Mouse (Mus musculus) forebrain, embryonic 14.5 days (tissue): ENCODE results near the gene Tacc3. TPM values are rescaled to one million over a fixed set of nuclear protein-coding genes. Genes with fewer than 3 reads are reported as not detected.

Experiments
- ATAC-seq: fragments of 200-750 bp; cut with Nextera tagmentation; 2 replicates; pipeline ENCODE4 v1.8.0; 2017; ENCODE audit warnings: mild to moderate bottlenecking, moderate library complexity
- DNase-seq: peaks from one replicate; pipeline ENCODE4 v3.0.0-alpha.2; 2015; ENCODE audit warnings: low spot score
- H3K27ac ChIP-seq: fragments of 300-500 bp; sonication (generic); 2 replicates; pipeline ENCODE4 v1.5.1; 2014; ENCODE audit warnings: low read depth, mild to moderate bottlenecking, control low read depth, low read length, moderate library complexity
- H3K27me3 ChIP-seq: fragments of 300-500 bp; sonication (generic); replicated peaks from 2 replicates; pipeline ENCODE4 v1.6.1; 2014; ENCODE audit warnings: low read length, control low read depth, mixed read lengths; ENCODE audit not compliant: control insufficient read depth, insufficient read depth
- H3K36me3 ChIP-seq: fragments of 300-500 bp; sonication (generic); 2 replicates; pipeline ENCODE4 v1.6.1; 2014; ENCODE audit warnings: low read length, control low read depth; ENCODE audit not compliant: control insufficient read depth, insufficient read depth
- H3K4me1 ChIP-seq: fragments of 300-500 bp; sonication (generic); 2 replicates; pipeline ENCODE4 v1.6.1; 2014; ENCODE audit warnings: antibody characterized with exemption, low read length, control low read depth; ENCODE audit not compliant: control insufficient read depth, insufficient read depth
- H3K4me2 ChIP-seq: fragments of 300-500 bp; sonication (generic); 2 replicates; pipeline ENCODE4 v1.6.1; 2014; ENCODE audit warnings: mild to moderate bottlenecking, control low read depth, low read length
- H3K4me3 ChIP-seq: fragments of 300-500 bp; sonication (generic); 2 replicates; pipeline ENCODE4 v1.5.1; 2014; ENCODE audit warnings: low read depth, low read length, control low read depth
- H3K9ac ChIP-seq: fragments of 300-500 bp; sonication (generic); 2 replicates; pipeline ENCODE4 v1.6.1; 2014; ENCODE audit warnings: mild to moderate bottlenecking, low read length, control low read depth, moderate library complexity
- H3K9me3 ChIP-seq: fragments of 300-500 bp; sonication (generic); replicated peaks from 2 replicates; pipeline ENCODE4 v1.6.1; 2016; ENCODE audit warnings: low read length, control low read depth, mixed read lengths; ENCODE audit not compliant: control insufficient read depth
- WGBS: fragments of 180-500 bp; shearing (Covaris S2); extraction: QIAGEN DNeasy Blood & Tissue Kit; methylation state at CpG from one replicate; pipeline ENCODE4 v1.1.7; 2014; 5-methylcytosine and 5-hydroxymethylcytosine counted together
- polyA plus RNA-seq: library from polyadenylated mRNA; unstranded; fragments of >200 nt; fragmentation: Nextera tagmentation; extraction: Ambion mirVana; gene quantifications from 2 replicates; pipeline ENCODE4 v1.2.1, GENCODE M21; 2014

Tacc3 gene
- polyA plus RNA-seq, 1 experiment from 2014 or later: 98.2 TPM

DNA sequence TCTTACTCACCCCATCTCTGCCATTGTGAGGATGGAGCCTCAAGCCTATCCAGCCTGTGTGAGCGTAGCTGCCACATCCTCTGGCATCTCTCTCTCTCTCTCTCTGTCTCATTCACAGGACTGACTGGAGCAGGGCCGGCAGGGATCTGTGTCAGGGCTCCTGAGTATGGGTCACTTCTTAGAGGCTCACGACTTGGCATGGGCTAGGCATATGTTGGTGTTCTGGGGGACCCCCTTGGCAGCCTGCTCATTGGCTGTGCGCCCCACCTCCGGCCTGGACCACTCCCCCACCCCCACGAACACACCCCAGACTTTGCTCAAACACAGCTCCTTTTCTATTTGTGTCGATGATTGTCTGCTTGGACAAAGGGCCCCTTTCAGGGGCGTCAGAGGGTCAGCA is 46.1 kb downstream of the Tacc3 start:
- H3K4me2 ChIP-seq: no peak overlapping the region
- 15% methylated on average over 8 of the region's 8 CpGs for WGBS
- peak; percentile 65 for ATAC-seq

DNA sequence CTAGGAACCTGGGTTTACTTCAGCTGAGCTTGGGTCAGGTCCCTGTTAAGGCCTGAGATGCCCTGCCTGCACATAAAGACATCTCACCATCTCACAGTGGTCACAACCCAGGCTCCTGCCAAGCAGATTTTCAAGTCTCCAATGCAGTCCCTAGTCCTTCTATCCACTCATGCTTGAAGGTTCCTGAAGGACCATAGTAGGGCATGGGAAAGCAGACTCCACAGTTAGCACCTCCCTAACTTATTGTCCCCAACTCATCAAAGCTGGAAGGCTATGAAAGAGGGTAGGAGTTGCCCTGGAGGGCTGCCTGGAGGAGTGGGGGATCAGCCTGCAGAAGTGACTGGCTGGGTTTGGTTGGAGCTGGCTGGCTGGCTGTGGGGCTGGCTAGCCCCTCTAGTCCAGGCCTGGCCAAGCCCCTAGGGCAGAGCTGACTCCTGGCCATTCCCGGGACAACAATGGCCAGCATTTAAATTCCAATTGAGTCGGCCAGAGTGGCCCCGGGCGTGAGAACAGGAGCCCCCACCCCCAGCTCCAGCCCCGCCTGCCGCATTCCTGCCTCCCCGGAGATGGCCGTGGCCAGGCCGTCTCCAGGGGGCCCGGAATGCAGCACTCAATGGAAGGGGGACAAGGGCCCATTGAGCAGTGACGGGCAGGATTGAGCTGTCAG is 47.1 kb downstream of the Tacc3 start:
- no peaks in the 10 kb centered on the region for H3K27me3 ChIP-seq
- no peak overlapping the region for H3K4me3 ChIP-seq
- H3K4me1 ChIP-seq: peaks cover 37% of the 10 kb centered on the region
- peak overlapping the region; percentile 68 for H3K27ac ChIP-seq
- DNase-seq (peak; percentile 79), ATAC-seq (peak; percentile 83)
- H3K4me2 ChIP-seq: no peak overlapping the region
- no peak overlapping the region for H3K9ac ChIP-seq
- H3K9me3 ChIP-seq: no peaks in the 10 kb centered on the region
- no peaks in the 10 kb centered on the region for H3K36me3 ChIP-seq
- 2% methylated on average over 11 of the region's 11 CpGs for WGBS

More for the DNA sequence above, 46.1 kb downstream of the Tacc3 start:
- DNase-seq: peak; percentile 66
- Histone ChIP-seq H3K4me3 (no peak overlapping the region), H3K9ac (no peak overlapping the region), H3K27ac (peak overlapping the region; percentile 68), H3K4me1 (peaks cover 43% of the 10 kb centered on the region), H3K27me3 (no peaks in the 10 kb centered on the region), H3K9me3 (no peaks in the 10 kb centered on the region), H3K36me3 (no peaks in the 10 kb centered on the region)

DNA sequence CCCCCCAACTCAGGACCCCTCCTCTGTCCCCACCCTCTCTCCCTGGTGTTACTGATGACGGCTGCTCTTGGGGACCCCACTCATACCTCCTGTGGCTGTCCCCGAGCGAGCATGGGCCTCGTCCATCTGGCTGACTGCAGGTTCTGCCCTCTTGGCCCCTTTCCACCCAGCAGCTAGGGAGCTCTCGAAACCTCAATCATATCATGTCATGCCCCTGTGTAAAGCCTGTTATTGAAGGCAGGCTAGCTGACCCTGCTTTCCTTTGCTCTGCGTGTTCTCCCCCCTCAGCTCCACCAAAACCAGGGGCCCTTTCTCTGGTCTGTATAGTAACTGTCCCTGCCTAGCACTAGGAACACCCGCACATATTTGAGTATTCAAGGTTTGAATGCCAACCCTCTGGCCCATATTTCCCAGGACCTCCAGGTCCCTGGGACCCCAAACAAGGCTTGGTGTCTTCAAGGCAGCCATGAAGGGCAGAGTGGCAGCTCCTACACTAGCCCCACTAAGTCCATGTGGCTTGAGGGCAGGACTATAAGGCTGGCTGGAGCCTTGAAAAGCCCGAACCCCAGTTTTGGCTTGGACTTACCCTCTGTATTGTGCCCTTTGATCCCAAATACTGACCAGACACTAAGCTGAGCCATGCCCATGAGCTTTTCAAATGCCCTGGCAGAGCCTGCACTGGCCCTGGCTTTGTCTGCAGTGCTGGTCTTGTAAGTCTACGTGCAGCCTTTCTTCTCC is 47.9 kb downstream of the Tacc3 start:
- peak overlapping the region; percentile 68 for H3K27ac ChIP-seq
- H3K4me2 ChIP-seq: no peak overlapping the region
- H3K4me3 ChIP-seq: no peak overlapping the region
- ATAC-seq: peak; percentile 49
- no peaks in the 10 kb centered on the region for H3K27me3 ChIP-seq
- no peaks in the 10 kb centered on the region for H3K9me3 ChIP-seq
- H3K36me3 ChIP-seq: no peaks in the 10 kb centered on the region
- 16% methylated on average over 9 of the region's 9 CpGs for WGBS
- H3K9ac ChIP-seq: 0 out of 2 replicates have a peak overlapping the region, but pooled peaks have one; percentile 13
- DNase-seq: no peak
- peaks cover 31% of the 10 kb centered on the region for H3K4me1 ChIP-seq

DNA sequence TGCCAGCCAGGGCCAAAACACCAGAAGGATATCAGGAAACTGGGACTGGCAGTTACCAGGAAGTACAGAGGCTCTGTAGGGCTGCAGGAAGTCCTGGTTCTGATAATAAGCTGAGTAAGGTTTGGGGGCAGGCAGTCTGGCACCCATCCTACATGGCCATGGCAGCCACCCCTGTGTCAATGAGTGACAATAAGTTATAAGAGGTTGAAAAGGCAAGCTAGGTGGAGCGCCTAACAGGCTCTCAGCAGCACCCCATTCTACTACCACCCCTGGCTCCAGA is 48.4 kb downstream of the Tacc3 start:
- 83% methylated on average over 1 of the region's 1 CpGs for WGBS
- no peak overlapping the region for H3K4me2 ChIP-seq
- no peaks in the 10 kb centered on the region for H3K27me3 ChIP-seq
- peaks cover 31% of the 10 kb centered on the region for H3K4me1 ChIP-seq
- peak overlapping the region; percentile 68 for H3K27ac ChIP-seq
- no peaks in the 10 kb centered on the region for H3K9me3 ChIP-seq
- DNase-seq: no peak
- no peak overlapping the region for H3K9ac ChIP-seq
- H3K36me3 ChIP-seq: no peaks in the 10 kb centered on the region
- no peak overlapping the region for H3K4me3 ChIP-seq
- ATAC-seq: no peak

DNA sequence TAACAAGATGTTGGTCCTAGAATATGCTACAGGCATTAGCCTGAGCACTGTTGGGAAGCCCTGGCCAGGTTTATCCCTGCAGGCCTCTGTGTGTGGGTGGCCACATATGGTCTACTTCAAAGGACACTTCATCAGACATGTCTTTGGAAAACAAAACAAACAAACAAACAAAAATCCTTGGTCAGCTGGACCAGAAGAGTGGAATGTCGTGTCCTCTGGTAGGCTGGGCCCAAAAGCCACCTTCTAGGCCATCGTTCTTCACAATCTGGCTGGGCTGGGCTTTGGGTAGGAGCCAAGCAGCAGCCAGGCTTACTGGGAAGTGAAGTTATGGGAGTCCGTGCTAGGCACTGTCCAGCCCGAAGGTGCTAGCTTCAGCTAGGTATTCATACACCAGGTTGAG is 49.2 kb downstream of the Tacc3 start:
- no peaks in the 10 kb centered on the region for H3K27me3 ChIP-seq
- H3K36me3 ChIP-seq: no peaks in the 10 kb centered on the region
- H3K27ac ChIP-seq: no peak overlapping the region
- WGBS: 73% methylated on average over 4 of the region's 4 CpGs
- H3K9ac ChIP-seq: no peak overlapping the region
- no peak overlapping the region for H3K4me2 ChIP-seq
- DNase-seq (no peak), ATAC-seq (no peak)
- no peak overlapping the region for H3K4me3 ChIP-seq
- peaks cover 27% of the 10 kb centered on the region for H3K4me1 ChIP-seq
- H3K9me3 ChIP-seq: no peaks in the 10 kb centered on the region

DNA sequence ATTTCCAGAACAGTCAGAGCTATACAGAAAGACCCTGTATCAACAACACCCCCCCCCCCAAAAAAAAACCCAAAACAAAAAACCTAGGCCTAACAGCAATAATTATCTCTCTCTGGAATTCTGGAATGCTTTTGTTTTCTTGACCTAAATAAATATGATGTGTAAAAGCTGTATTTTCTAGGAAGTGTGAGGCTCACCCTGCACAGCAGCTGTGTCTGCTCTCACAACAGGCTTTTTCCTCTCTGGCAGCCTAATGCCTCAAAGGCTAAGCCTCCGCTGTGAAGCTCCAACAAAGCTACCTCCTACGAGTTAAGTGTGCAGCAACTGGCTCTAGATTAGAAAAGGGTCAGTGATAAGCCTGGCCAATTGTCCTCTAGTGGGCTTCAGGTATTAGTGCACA is 51.1 kb downstream of the Tacc3 start:
- Histone ChIP-seq H3K36me3 (no peaks in the 10 kb centered on the region), H3K4me1 (peaks cover 25% of the 10 kb centered on the region), H3K4me3 (no peak overlapping the region), H3K9me3 (no peaks in the 10 kb centered on the region), H3K27ac (no peak overlapping the region), H3K9ac (no peak overlapping the region), H3K4me2 (no peak overlapping the region), H3K27me3 (no peaks in the 10 kb centered on the region)
- 30% methylated on average over 2 of the region's 2 CpGs for WGBS
- ATAC-seq (no peak), DNase-seq (no peak)

GRCm38 (mm10) chr5:33712550-33712949 is 54.6 kb downstream of the Tacc3 start:
- Histone ChIP-seq H3K4me2 (no peak overlapping the region), H3K4me3 (no peak overlapping the region), H3K27ac (no peak overlapping the region), H3K4me1 (no peaks in the 10 kb centered on the region), H3K36me3 (no peaks in the 10 kb centered on the region), H3K9me3 (no peaks in the 10 kb centered on the region), H3K27me3 (no peaks in the 10 kb centered on the region), H3K9ac (no peak overlapping the region)
- 92% methylated on average over 2 of the region's 2 CpGs for WGBS
- ATAC-seq (no peak), DNase-seq (no peak)

DNA sequence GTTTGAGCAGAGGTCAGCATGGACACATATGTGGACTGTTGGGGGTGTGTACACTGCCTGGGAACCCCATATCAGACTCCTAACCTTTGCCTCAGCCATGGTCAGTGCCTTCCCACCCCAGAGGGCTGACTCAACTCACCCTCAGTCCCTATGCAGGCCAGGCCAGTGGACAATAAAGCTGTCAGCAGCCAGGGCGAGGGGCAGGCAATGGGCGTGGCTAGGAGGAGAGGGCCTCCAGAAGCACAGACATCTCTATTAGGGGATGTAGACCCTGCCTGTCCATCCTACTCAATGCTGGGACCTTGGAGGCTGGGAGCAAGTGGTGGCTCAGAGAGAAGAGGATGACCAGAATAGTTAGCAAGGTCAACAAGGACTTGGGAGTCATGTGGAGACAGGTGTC is 57.3 kb downstream of the Tacc3 start:
- no peaks in the 10 kb centered on the region for H3K9me3 ChIP-seq
- no peak overlapping the region for H3K27ac ChIP-seq
- no peaks in the 10 kb centered on the region for H3K4me1 ChIP-seq
- 36% methylated on average over 2 of the region's 2 CpGs for WGBS
- no peak overlapping the region for H3K4me3 ChIP-seq
- no peak overlapping the region for H3K4me2 ChIP-seq
- no peak overlapping the region for H3K9ac ChIP-seq
- DNase-seq (no peak), ATAC-seq (no peak)
- no peaks in the 10 kb centered on the region for H3K36me3 ChIP-seq
- no peaks in the 10 kb centered on the region for H3K27me3 ChIP-seq

DNA sequence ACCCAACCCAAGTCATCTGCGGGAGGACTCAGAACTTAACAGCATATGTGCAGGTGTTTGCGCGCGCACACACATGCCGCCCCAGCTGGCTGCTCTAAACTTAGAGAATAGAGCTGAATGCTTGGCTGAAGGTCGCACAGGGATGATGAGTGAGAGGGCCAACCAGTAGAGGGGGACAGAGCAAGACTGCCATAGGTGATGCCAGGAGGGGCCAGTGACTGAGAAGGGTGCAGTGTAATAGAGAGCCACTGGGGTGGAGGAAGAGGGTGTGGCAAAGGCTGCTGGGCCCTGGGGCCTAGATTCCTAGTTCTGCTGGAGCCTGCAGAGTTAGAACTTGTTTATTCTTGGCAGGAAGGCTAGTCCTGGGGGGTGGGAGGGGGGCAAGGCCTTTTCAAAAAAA is 58.5 kb downstream of the Tacc3 start:
- DNase-seq: no peak
- H3K27me3 ChIP-seq: no peaks in the 10 kb centered on the region
- no peak overlapping the region for H3K9ac ChIP-seq
- WGBS: 79% methylated on average over 6 of the region's 6 CpGs
- ATAC-seq: no peak; the same call in 1 of the 2 replicates
- no peak overlapping the region for H3K4me2 ChIP-seq
- peaks cover 8% of the 10 kb centered on the region for H3K4me1 ChIP-seq
- no peaks in the 10 kb centered on the region for H3K36me3 ChIP-seq
- H3K4me3 ChIP-seq: no peak overlapping the region
- H3K27ac ChIP-seq: no peak overlapping the region
- no peaks in the 10 kb centered on the region for H3K9me3 ChIP-seq
